Mouse (Mus musculus) retina, embryonic 14.5 days (tissue): ENCODE results near the gene Pck2.

Experiments used
- DNase-seq: peaks from one replicate; pipeline ENCODE4 v3.0.0-alpha.2; 2015; ENCODE audit warnings: low spot score

Gene Pck2

GRCm38 (mm10) chr14:55575711-55576110 lies 35.6 kb downstream of the Pck2 start:
- DNase-seq: no peak

DNA sequence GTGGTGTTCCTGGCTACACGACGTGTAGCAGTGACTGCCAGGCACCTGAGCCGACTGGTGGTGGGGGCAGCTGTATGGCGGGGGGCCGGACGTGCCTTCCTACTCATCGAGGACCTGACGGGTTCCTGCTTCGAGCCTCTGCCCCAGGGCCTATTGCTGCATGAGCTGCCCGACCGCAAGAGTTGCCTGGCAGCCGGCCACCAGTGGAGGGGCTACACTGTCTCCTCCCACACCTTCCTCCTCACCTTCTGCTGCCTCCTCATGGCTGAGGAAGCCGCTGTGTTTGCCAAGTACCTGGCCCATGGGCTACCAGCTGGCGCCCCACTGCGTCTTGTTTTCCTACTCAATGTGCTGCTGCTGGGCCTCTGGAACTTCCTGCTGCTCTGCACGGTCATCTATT lies 36.3 kb downstream of the Pck2 start:
- DNase-seq: no peak

DNA sequence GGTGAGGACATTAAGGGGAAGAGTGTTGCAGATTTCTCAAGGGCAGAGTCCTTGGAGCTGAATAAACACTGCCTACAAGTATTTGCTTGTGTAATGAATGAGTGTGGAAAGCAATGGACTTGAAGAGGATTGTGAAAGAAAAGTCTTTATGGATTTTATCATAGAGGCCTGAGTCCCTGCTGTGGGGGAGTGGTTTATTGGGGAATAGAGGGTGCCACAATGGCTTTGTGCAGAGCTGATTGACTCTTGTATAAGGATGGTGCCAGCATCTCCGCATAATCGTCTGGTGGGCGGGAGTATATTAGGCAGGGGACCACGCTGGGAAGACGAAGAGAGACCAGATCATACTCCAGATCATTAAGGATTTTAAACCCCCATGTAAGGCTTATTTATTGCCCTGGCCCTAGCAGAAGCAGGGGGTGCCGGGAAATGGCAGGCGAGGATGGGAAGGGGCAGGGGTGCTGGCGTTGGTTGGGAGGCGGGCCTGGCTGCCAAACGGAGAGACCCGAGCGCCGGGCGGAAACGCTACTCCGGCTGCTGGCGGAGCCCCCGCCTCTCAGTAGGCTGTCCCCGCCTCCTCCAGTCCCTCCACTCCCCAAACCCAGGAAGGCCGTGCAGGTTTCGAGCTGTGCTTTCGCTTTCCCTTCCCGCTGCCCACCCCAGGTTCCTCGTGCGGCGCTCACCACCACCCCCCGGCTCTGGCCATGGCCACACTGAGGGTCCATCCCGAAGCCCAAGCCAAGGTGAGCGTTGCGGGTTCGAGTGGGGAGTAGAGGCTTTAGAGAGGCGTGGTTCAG lies 38.0 kb downstream of the Pck2 start, which contains the start of gene Psme1:
TSS of gene Psme1 (plus strand) at position 253 of the 797 bp plus-strand sequence.
- DNase-seq: peak; percentile 80

DNA sequence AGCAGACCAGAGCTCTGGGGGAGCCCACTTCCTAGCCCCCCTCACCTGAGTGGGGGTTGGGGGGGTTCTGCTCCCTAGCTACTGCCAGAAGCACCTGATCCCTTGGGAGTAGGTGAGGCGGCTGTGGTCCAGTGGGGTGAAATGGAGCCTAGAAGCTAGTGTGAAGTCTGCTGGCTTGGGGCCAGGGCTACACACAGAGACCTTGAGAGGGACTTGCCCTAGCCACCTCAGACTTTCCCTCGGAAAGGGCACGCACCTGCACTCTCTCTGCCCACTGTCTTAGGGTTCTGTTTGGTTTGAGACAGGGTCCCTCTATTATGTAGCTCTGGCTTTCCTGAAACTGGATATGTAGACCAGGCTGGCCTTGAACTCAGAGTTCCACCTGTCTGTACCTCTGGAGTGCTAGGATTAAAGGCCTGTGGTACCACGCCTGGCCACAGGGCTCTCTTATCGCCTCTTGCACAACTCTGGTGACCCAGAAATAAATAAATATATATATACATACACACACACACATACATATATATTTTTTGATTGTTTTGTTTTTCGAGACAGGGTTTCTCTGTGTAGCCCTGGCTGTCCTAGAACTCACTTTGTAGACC lies 38.7 kb downstream of the Pck2 start:
- no peak for DNase-seq

DNA sequence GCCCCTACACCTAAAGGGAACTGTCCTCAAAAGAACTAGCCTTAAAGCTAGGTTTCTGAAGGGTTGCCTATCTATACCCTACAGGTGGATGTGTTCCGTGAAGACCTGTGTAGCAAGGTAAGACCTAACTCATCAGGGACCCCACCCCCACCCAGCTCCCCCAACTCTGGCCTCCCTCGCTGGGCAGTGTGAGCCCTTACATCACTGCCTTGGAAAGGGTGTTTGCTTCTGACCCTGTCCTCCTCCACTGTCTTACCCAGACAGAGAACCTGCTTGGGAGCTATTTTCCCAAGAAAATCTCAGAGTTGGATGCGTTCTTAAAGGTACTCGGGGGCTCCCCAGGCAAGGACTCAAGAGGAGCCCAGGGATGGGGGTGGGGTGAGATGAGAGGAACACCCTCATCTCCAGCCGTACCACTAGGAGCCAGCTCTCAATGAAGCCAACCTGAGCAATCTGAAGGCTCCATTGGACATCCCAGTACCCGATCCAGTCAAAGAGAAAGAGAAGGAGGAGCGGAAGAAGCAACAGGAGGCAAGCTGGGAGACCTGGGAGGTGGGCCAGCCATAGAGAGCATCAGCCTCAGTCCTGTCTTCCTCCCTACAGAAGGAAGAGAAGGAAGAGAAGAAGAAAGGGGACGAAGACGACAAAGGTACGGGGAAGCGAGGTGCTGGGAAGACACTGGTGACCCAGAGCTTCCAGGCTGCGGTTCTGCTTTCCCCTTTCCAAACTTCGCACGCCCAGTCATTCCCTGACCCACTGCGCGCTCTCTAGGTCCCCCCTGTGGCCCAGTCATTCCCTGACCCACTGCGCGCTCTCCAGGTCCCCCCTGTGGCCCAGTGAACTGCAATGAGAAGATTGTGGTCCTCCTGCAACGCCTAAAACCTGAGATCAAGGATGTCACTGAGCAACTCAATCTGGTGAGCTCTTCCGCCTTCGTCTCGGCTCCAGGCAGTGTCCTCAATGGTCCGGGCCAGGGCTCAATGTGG lies 39.7 kb downstream of the Pck2 start:
- DNase-seq: no peak

DNA sequence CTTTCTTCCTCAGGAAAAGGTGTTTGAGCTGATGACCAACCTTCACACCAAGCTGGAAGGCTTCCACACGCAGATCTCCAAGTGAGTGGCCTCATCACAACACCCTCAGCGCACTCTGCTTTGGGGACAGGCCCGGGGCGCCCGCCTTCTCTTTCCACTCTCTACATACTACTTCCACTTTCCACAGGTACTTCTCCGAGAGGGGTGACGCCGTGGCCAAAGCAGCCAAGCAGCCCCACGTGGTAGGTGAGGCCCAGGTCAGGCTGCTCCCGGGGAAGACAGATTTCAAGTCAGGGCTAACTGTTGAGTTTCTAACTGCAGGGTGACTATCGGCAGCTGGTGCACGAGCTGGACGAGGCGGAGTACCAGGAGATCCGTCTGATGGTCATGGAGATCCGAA lies 40.7 kb downstream of the Pck2 start:
- DNase-seq: no peak

DNA sequence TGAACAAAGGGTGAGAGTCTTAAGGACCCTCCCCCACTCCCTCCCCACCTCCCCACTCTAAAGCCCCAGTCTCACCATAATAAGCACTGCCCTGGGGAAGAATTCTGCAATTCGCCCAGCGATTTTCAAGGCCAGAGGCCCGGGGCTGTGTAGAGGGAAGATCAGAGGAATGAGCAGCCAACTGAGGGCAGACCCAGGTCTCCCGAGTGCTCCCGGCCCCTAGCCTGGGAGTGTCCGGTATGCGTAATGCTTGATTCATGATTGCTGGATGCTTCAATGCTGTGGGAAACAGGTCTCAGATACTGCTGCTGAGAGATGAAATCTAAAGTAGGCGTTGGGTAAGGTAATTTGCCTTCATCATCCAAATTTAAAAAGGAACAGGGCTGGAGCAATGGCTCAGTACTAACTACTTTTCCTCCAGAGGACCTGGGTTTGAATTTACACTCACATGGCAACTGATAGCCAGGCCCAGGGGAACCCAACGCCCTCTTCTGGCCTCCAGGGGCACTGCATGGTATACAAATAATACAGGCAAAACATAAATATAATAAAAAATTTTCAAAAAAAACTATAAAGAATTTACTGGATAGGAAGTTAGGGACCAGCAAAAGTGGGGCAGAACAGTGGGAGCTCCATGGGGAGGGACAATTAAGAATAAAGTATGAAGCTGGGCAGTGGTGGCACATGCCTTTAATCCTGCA lies 42.1 kb downstream of the Pck2 start:
- DNase-seq: no peak

- no peak for DNase-seq
These were observed 44.2 kb downstream of the Pck2 start for GRCm38 (mm10) chr14:55584303-55584701.

- peak; percentile 58 for DNase-seq
These were observed 44.9 kb downstream of the Pck2 start, which contains the start of gene Emc9 for GRCm38 (mm10) chr14:55584702-55585565. TSS of gene Emc9 (minus strand) at chr14:55585302.

GRCm38 (mm10) chr14:55585566-55585960 lies 45.5 kb downstream of the Pck2 start:
- DNase-seq: no peak

DNA sequence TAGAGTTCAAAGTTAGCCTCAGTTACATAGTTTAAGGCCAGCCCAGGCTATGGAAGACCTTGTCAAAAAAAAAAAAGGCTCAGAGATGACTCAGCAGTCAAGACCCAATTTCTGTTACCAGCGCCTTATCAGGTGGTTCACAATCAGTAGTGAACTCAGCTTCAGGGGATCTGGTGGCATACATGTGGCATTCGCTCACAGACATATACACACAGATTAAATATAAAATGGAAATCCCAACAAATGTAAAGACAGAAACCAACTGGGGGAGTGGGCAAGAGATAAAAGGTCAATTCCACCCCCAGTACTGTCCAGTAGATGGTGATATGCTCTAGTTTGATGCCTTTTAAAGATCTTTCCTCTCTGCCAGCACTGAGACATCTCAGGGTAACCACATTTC lies 46.1 kb downstream of the Pck2 start:
- no peak for DNase-seq

GRCm38 (mm10) chr14:55589271-55589670 lies 49.2 kb downstream of the Pck2 start:
- no peak for DNase-seq

GRCm38 (mm10) chr14:55589771-55590448 lies 49.8 kb downstream of the Pck2 start:
- no peak for DNase-seq

GRCm38 (mm10) chr14:55590748-55591330 lies 50.8 kb downstream of the Pck2 start, which contains the start of gene Psme2:
TSS of gene Psme2 (minus strand) at chr14:55591113.
- DNase-seq: peak; percentile 93

DNA sequence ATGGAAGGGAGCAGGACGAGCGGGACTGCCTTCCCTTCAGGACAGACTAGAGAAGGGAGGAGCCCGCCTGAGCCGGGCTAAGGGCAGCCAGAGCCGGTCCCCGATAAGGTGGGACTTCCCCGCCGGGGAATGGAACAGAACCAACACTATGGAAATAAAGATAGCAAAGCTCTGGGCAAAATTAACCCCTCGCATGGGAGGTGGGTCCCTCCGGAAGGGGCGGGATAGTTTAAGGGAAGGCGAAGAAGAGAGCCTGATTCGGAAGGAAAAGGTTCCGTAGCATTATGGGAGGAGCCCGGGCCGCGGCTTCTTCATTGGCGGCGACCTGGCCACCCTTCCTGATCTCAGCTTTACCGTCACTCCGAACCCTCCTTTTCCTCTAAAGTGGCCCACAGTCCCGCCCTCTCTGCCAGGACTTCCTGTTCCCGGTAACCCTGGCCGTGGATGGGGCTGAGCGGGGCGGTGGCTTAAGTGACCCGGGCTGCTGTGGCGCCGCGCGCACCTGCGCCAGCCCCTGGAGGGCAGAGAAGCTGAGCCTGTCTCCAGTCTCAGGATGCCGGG lies 51.3 kb downstream of the Pck2 start, which contains the start of gene Rnf31:
TSS of gene Rnf31 (plus strand) at position 378 of the 561 bp plus-strand sequence.
- peak; percentile 94 for DNase-seq

DNA sequence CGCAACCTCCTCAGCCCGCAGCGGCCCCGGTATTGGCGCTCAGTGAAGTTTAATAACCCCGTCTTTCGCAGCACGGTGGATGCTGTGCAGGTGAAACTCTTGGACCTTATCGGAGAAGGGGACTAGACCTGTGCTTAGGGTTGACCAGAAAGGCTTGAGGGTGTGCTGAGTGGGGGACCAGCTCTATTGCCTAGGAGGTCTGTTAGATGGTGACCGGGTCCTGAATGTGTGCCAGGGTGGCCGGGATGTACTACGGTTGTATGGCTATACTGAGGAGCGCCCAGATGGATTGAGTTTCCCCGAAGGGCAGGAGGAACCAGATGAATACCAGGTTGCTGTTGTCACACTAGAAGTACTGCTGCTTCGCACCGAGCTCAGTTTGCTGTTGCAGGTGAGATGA lies 52.2 kb downstream of the Pck2 start:
- no peak for DNase-seq

DNA sequence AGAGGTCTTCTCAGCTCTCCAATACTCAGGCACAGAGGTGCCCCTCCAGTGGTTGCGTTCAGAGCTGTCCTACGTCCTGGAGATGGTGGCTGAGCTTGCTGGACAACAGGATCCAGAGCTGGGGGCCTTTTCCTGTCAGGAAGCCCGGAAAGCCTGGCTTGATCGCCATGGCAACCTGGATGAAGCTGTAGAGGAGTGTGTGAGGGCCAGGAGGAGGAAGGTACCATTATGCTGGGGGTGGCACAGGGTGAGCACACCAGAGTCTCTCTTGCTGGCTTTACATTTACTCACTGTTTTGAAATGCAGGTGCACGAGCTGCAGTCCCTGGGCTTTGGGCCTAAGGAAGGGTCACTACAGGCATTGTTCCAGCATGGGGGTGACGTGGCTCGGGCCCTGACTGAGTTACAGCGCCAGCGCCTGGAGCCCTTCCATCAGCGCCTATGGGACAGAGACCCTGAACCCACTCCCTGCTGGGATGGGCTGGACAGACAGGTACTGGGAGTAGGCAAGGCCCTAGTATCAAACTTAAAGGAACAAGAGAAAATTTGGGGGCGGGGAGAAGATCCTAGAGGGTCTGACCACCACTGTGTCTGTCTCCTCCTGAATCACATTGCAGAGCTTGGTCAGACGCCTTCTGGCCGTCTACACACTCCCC lies 56.1 kb downstream of the Pck2 start:
- no peak for DNase-seq

- no peak for DNase-seq
These were observed 58.7 kb downstream of the Pck2 start for GRCm38 (mm10) chr14:55598521-55599390.
